Mouse (Mus musculus): ENCODE results near the gene Rae1. TPM values are rescaled to one million over a fixed set of nuclear protein-coding genes. Genes with fewer than 3 reads are reported as not detected.

Gene Rae1
- polyA plus RNA-seq, 1 experiment from 2014 or later = 111 TPM

DNA sequence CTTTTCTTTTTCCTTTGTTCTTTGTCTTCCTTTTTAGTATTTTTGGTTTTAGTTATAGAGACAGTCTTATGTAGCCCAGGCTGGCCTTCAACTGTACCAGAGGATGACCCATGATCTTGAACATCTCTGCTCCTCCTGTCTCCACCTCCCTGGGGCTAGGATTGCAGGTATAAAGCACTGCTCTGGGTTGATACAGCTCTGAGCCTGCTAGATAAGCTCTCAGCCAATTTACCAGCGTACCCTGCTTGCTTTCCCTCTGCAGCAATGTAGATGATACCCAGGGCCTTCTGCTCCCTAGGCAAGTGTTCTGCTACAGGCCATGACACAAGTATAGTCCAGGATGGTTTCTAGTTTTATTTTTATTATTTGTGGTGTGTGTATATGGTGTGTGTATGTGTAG lies 42.0 kb downstream of the Rae1 start:
- Histone ChIP-seq H3K9ac (no peak overlapping the region), H3K4me2 (no peak overlapping the region), H3K27ac (replicated peaks) (no peak overlapping the region), H3K9me3 (no peaks in the 10 kb centered on the region), H3K4me3 (no peak overlapping the region), H3K27me3 (no peaks in the 10 kb centered on the region), H3K36me3 (no peaks in the 10 kb centered on the region), H3K4me1 (replicated peaks) (no peaks in the 10 kb centered on the region)
- WGBS = 89% methylated on average over 1 of the region's 1 CpGs
- no peak for ATAC-seq (ENCODE audit: low FRiP score, low read depth)

DNA sequence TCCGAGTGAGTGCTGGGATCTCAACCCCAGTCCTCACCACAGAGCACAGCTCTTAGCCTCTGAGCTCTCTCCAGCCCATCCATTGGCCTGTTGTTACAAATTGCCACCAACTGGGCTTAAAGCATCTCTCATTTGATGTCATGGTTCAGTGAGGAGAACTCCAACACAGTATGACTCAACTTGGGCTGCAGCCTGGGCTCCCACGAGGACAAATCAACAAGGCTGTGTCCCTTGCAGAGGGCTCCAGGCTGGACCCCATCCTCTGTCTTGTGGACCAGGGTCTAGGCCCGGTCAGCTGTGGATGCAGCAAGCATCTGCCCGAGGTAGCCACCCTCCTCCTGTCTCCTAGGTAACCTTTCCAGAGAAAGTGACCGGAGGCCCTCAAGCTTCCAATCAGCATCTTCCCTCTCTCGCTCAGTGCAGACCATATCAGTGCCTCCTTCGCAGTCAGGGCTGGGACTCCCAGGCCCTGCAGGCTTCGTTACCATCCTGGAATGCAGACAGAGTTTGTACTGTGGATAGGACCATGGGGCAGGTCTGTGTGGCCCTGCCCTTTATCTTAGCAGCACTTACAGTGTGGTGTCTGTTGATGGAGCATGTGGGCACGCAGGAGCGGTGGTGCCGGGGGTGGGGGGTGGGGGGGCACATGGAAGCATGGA lies 42.7 kb downstream of the Rae1 start:
- 55% methylated on average over 11 of the region's 11 CpGs for WGBS
- H3K4me3 ChIP-seq = no peak overlapping the region
- no peaks in the 10 kb centered on the region for H3K4me1 ChIP-seq (replicated peaks)
- no peak overlapping the region for H3K9ac ChIP-seq
- no peaks in the 10 kb centered on the region for H3K27me3 ChIP-seq
- no peak overlapping the region for H3K4me2 ChIP-seq
- no peaks in the 10 kb centered on the region for H3K9me3 ChIP-seq
- H3K36me3 ChIP-seq = no peaks in the 10 kb centered on the region
- H3K27ac ChIP-seq (replicated peaks) = no peak overlapping the region
- ATAC-seq (ENCODE audit: low FRiP score, low read depth) = no peak

DNA sequence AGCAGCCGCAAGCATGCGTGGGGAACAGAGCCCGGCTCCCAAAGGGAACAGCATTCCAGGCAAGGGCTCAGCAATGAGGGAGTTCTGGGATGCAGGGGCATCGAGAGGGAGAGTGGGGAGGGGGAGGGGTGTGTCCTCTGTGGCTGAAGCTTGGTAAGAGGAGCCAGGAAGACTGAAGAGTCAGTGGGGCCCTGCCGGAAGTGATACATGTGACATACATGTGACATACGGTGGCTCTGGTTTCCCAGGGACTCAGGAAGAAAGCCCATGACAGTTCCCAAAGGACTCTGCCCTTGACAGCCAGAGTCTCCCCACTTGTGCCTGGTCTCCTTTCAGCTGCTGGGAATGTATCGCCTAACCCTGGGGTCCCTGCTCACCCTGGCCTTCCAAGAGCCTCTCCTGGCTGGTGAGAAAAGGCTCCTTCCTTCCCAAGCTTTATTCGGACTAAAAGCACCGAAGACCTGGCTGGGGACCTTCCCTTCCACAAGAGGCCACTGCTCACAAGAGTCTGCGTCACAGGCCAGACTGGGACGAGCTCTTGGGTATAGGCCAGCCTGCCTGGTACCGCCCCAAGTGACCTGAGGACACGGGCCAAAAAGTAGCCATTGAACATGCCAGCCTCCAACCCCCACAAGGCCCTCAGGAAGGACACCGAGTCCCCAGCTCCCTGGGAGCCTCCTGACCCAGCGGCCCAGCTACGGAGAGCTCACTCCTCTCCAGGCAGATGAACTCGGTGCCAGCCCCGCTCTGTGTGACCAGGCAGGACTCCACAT lies 44.5 kb downstream of the Rae1 start:
- no peak for ATAC-seq (ENCODE audit: low FRiP score, low read depth)
- H3K27ac ChIP-seq (replicated peaks) = no peak overlapping the region
- WGBS = 78% methylated on average over 18 of the region's 18 CpGs
- no peaks in the 10 kb centered on the region for H3K9me3 ChIP-seq
- H3K4me1 ChIP-seq (replicated peaks) = no peaks in the 10 kb centered on the region
- H3K4me3 ChIP-seq = no peak overlapping the region
- H3K36me3 ChIP-seq = no peaks in the 10 kb centered on the region
- H3K9ac ChIP-seq = no peak overlapping the region
- no peak overlapping the region for H3K4me2 ChIP-seq
- no peaks in the 10 kb centered on the region for H3K27me3 ChIP-seq

DNA sequence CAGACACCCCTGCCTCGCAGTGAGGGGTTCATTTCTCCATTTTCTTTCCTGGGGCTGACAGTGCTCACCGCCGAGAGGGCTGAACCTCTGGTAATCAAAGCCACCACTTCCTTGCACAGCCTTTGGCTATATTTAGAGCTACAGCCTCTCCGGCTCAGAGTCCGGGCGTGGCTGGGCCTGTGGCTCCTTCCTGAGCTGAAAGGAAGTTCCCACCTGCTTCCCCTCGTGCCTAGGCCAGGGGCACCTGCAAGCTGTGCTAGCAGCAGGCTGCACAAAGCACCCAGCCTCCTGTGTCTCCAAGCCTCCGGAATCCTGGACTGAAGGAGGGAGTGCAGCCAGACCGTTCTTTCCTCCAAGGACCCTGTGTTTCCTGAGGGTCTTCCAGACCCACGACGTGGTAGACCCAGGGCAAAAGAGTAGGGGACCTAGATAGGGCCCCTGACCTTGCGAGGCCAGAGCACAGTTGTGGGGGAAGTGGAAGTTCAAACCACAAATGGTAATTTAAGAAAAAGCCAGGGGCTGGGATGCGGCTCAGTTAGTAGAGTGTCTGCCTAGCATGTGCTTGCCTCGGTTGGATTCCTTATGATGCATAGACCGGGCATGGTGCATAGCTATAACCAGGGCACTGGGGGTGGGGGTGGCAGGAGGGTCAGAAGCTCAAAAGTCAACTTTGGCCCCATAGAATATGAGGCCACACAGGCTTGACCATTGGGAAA lies 46.8 kb downstream of the Rae1 start:
- no peak overlapping the region for H3K27ac ChIP-seq (replicated peaks)
- H3K4me3 ChIP-seq = no peak overlapping the region
- no peaks in the 10 kb centered on the region for H3K4me1 ChIP-seq (replicated peaks)
- 77% methylated on average over 15 of the region's 15 CpGs for WGBS
- H3K4me2 ChIP-seq = no peak overlapping the region
- no peaks in the 10 kb centered on the region for H3K9me3 ChIP-seq
- H3K27me3 ChIP-seq = no peaks in the 10 kb centered on the region
- ATAC-seq (ENCODE audit: low FRiP score, low read depth) = no peak
- no peaks in the 10 kb centered on the region for H3K36me3 ChIP-seq
- no peak overlapping the region for H3K9ac ChIP-seq

DNA sequence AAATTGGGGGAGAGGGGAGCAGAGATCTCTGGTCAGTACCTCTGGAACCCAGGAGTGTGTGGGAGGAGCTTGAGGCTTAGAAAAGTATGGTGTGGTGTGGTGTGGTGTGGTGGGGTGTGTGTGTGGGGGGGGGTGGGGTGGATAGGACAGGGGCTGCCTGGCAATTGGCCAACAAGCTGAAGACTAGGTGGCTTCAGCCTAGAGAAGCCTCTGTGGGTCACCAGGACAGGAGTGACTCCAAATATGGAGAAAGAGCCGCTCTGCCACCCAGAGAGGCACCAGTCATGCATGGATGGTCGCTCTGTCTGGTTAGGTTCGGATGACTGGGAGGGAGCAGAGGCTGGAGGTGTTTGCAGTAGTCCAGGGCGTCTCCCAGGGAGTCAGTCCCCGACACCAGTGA lies 47.6 kb downstream of the Rae1 start:
- no peak overlapping the region for H3K4me2 ChIP-seq
- no peak overlapping the region for H3K4me3 ChIP-seq
- no peaks in the 10 kb centered on the region for H3K27me3 ChIP-seq
- no peaks in the 10 kb centered on the region for H3K4me1 ChIP-seq (replicated peaks)
- no peaks in the 10 kb centered on the region for H3K9me3 ChIP-seq
- WGBS = 52% methylated on average over 5 of the region's 5 CpGs
- H3K27ac ChIP-seq (replicated peaks) = no peak overlapping the region
- ATAC-seq (ENCODE audit: low FRiP score, low read depth) = no peak
- no peaks in the 10 kb centered on the region for H3K36me3 ChIP-seq
- no peak overlapping the region for H3K9ac ChIP-seq

DNA sequence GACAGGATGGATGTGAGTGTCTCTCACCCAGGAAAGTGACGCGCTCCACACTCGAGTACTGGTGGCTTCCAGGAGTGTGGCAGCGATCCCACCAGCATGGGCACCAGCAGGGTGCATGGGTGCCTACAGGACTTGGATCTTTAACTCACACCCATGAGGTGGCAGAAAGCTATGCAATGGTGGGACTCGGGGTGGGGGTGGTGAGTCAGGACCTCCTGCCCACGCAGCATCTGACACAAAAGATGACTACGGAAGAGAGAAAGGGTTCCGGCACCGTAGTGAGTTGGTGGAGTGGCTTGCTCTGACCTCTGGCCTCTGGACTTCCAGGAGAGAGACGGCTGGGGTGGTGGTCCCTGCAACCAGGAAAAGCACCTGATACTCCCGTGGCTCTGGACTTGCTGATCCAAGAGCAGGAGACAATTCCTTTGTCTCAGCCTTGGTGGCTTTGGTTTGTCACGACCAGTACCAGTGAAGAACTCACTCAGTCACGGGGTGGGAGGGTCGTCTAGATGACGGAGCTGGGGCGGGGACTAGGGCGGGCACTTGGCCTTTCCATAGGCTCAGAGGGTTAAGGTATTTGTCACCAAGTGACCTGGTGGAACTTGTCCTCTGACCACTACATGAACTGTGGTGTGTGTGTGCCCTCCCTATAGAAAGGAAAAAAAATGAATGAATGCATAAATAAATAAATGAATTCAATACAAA lies 48.3 kb downstream of the Rae1 start:
- Histone ChIP-seq H3K27ac (replicated peaks) (no peak overlapping the region), H3K4me1 (replicated peaks) (no peaks in the 10 kb centered on the region), H3K27me3 (no peaks in the 10 kb centered on the region), H3K36me3 (no peaks in the 10 kb centered on the region), H3K9me3 (no peaks in the 10 kb centered on the region), H3K9ac (no peak overlapping the region), H3K4me3 (no peak overlapping the region), H3K4me2 (no peak overlapping the region)
- 46% methylated on average over 17 of the region's 17 CpGs for WGBS
- ATAC-seq (ENCODE audit: low FRiP score, low read depth) = no peak

DNA sequence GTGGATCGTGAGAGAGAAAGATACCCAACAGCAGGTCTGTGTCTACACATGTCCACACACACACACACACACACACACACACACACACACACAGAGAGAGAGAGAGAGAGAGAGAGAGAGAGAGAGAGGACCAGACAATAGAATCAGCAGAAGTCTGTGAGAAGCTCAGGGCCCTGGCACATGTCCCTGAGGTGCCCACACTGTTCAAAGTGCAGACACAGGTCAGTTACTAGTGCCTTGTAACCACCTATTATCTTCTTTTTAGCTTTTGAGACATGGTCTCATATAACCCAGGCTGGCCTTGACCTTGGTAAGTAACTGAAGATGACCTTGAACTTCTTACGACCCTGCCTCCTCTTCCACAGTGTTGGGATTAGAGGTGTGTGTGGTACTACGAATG lies 49.3 kb downstream of the Rae1 start:
- H3K4me1 ChIP-seq (replicated peaks) = no peaks in the 10 kb centered on the region
- no peak overlapping the region for H3K4me2 ChIP-seq
- no peaks in the 10 kb centered on the region for H3K9me3 ChIP-seq
- no peak overlapping the region for H3K4me3 ChIP-seq
- H3K27me3 ChIP-seq = no peaks in the 10 kb centered on the region
- 91% methylated on average over 3 of the region's 3 CpGs for WGBS
- H3K9ac ChIP-seq = no peak overlapping the region
- no peak overlapping the region for H3K27ac ChIP-seq (replicated peaks)
- no peak for ATAC-seq (ENCODE audit: low FRiP score, low read depth)
- H3K36me3 ChIP-seq = no peaks in the 10 kb centered on the region

DNA sequence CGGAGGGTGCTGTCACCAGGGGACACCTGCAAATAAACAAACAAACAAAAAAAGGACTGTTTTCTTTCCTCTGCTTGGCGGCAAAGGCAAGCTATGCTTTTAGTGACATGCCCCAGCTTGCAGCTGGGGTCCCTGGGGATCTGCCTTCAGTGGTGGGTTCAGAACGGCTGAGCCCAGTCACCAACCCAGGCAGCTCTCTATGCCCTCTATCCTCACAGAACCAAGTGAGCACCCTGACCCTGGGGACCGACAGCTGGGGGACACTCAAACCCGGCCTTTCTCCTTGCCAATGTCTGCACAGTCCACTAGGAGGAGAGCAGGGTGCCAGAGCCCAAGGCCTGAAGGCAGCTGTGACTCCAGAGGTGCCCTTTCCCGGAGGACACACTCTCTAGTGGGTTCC lies 49.9 kb downstream of the Rae1 start:
- H3K27me3 ChIP-seq = no peaks in the 10 kb centered on the region
- H3K9me3 ChIP-seq = no peaks in the 10 kb centered on the region
- no peak for ATAC-seq (ENCODE audit: low FRiP score, low read depth)
- H3K27ac ChIP-seq (replicated peaks) = no peak overlapping the region
- H3K4me3 ChIP-seq = no peak overlapping the region
- H3K9ac ChIP-seq = no peak overlapping the region
- 46% methylated on average over 6 of the region's 6 CpGs for WGBS
- H3K36me3 ChIP-seq = no peaks in the 10 kb centered on the region
- H3K4me2 ChIP-seq = no peak overlapping the region
- no peaks in the 10 kb centered on the region for H3K4me1 ChIP-seq (replicated peaks)

DNA sequence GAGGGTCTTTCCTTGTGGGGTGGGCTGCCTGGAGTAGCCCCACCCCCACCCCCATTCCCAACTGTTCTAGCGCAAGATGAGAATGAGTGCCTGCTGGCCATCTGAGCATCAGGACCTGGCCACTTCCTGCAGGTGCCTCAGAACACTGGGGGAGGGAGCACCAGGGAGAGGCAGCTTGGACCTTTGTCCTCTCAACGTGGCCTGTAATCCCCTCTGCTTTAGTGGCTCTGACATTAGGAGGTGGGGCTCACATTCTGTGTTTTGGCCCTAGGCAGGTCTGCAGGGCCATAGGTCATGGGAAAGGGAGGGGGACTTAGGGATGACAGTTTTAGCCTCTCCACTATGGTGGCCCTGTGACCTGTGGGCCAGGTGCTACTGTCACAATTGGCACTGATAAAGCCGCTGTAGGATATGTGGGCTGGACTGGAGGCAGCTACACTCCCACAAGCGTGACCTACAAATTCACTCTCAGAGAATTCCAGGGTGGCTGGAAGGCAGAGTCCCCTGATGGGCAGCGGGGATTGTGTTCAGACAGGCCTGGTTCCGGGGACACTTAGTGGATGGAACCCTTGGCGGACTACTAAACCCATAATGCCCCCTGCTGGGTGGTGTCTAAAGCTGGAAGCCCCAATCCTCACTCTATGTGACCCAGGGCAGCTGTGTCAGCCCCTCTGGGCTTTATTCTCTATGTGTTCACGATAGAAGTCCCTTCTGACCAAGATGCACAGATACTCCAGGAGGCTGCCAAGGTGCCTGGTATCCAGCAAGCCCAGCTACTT lies 50.9 kb downstream of the Rae1 start:
- Histone ChIP-seq H3K4me3 (no peak overlapping the region), H3K9ac (no peak overlapping the region), H3K27ac (replicated peaks) (no peak overlapping the region), H3K4me2 (no peak overlapping the region), H3K9me3 (no peaks in the 10 kb centered on the region), H3K36me3 (no peaks in the 10 kb centered on the region), H3K4me1 (replicated peaks) (no peaks in the 10 kb centered on the region), H3K27me3 (no peaks in the 10 kb centered on the region)
- no peak for ATAC-seq (ENCODE audit: low FRiP score, low read depth)
- 48% methylated on average over 8 of the region's 8 CpGs for WGBS

DNA sequence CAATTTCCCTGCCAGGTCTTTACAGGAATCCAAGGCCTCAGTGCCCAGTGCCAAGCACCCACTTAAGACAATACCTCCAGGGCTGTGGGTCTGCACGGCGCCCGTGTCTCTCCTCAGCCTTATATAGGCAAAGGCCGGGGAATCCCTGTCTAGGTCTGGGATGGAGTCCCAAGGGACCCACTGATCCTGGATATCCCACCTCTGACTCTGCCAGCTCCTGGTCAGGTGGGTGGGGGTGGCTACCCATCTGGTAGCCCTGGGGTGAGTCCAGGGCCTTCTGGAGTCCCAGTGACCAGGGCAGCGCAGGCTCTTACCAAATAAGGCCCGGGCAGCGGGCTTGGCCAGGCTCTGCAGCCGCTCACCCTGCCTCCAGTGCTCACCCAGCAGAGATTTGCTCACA lies 53.0 kb downstream of the Rae1 start:
- no peak overlapping the region for H3K4me3 ChIP-seq
- no peaks in the 10 kb centered on the region for H3K27me3 ChIP-seq
- no peaks in the 10 kb centered on the region for H3K36me3 ChIP-seq
- ATAC-seq (ENCODE audit: low FRiP score, low read depth) = no peak
- H3K9ac ChIP-seq = no peak overlapping the region
- 95% methylated on average over 8 of the region's 8 CpGs for WGBS
- H3K9me3 ChIP-seq = no peaks in the 10 kb centered on the region
- H3K4me2 ChIP-seq = no peak overlapping the region
- no peaks in the 10 kb centered on the region for H3K4me1 ChIP-seq (replicated peaks)
- no peak overlapping the region for H3K27ac ChIP-seq (replicated peaks)

DNA sequence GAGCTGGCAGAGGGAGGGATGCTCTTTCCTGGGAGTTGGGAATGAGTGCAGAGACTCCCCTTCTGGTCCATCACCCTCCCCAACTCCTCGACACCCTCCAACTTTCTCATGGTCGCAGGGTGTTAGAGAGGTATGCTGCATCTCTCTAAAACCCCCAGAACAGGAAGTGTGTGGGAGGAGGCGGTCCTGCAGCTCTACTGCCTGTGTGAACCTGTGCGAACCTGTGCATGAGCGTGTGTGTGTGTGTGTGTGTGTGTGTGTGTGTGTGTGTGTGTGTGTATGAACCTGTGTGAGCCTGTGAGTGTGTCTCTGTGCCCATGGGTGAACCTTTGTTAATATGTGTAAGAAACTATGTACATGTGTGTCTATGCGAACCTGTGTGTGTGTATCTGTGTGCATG lies 53.9 kb downstream of the Rae1 start:
- Histone ChIP-seq H3K36me3 (no peaks in the 10 kb centered on the region), H3K9me3 (no peaks in the 10 kb centered on the region), H3K27ac (replicated peaks) (no peak overlapping the region), H3K4me2 (no peak overlapping the region), H3K27me3 (no peaks in the 10 kb centered on the region), H3K4me1 (replicated peaks) (no peaks in the 10 kb centered on the region), H3K4me3 (no peak overlapping the region), H3K9ac (no peak overlapping the region)
- WGBS = 85% methylated on average over 6 of the region's 6 CpGs
- no peak for ATAC-seq (ENCODE audit: low FRiP score, low read depth)
